Mouse (Mus musculus): ENCODE results near the gene Dad1. TPM values are rescaled to one million over a fixed set of nuclear protein-coding genes. Genes with fewer than 3 reads are reported as not detected.

The Dad1 gene
- polyA plus RNA-seq, 1 experiment = 309 TPM

DNA sequence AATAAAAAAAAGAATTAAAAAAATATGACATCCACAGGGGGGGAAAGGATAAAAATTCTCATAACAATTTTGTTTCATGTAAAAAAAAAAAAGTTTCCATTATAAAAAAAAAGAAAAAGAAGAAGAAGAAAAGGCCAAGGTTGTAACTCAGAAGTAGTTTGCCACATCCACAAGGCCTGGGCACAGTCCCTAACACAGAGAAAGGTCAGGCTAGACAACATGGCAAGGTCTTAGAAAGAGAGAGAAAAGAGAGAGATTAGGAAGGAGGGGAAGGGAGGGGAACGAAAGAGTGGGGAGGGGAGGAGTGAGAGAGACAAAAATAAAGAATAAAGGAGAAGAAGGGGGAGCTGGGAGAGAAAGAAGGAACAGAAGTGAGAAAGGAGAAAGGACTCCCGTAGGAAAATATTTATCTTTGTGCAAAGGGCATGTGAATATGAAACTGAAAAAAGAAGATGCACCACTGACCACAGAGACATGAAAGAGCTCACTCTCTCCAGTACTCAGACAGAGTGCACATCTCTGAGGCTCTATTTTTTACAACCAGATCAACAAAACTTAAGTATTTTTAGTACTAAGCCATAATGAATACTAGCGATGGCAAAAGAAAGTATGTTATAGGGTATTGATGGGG lies 18.2 kb upstream of the Dad1 start:
- Histone ChIP-seq H3K36me3 (ENCODE audit: control insufficient read depth, insufficient read depth, low read length) (no peaks in the 10 kb centered on the region; the same call in 1 of the 2 replicates), H3K27ac (ENCODE audit: insufficient read depth, low read length) (no peak overlapping the region), H3K4me3 (ENCODE audit: extremely low read depth, insufficient read depth, insufficient read length) (no peak overlapping the region), H3K27me3 (ENCODE audit: control insufficient read depth, insufficient read depth, low read length) (no peaks in the 10 kb centered on the region), H3K4me1 (ENCODE audit: control insufficient read depth, insufficient read depth, insufficient read length) (no peaks in the 10 kb centered on the region)
- WGBS = 68% methylated on average over 3 of the region's 3 CpGs
- TF ChIP-seq POLR2A (IDR thresholded peaks at IDR 0.05; ENCODE audit: low read depth, low read length) (no peak), CTCF (IDR thresholded peaks at IDR 0.05; ENCODE audit: extremely low read depth, insufficient read depth, insufficient read length, insufficient replicate concordance) (no peak)
- no peak for DNase-seq (ENCODE audit: low read depth in 1 of 2, low spot score in 2 of 2)

- no peaks in the 10 kb centered on the region for H3K4me1 ChIP-seq (ENCODE audit: control insufficient read depth, insufficient read depth, insufficient read length)
- DNase-seq (ENCODE audit: low read depth in 1 of 2, low spot score in 2 of 2) = no peak
- H3K4me3 ChIP-seq (ENCODE audit: extremely low read depth, insufficient read depth, insufficient read length) = no peak overlapping the region
- 95% methylated on average over 3 of the region's 3 CpGs for WGBS
- no peak for TF ChIP-seq POLR2A (IDR thresholded peaks at IDR 0.05; ENCODE audit: low read depth, low read length)
- TF ChIP-seq CTCF (IDR thresholded peaks at IDR 0.05; ENCODE audit: extremely low read depth, insufficient read depth, insufficient read length, insufficient replicate concordance) = no peak
- H3K27me3 ChIP-seq (ENCODE audit: control insufficient read depth, insufficient read depth, low read length) = no peaks in the 10 kb centered on the region
- H3K36me3 ChIP-seq (ENCODE audit: control insufficient read depth, insufficient read depth, low read length) = no peaks in the 10 kb centered on the region; the same call in 1 of the 2 replicates
- H3K27ac ChIP-seq (ENCODE audit: insufficient read depth, low read length) = no peak overlapping the region
Observed at GRCm38 (mm10) chr14:54270413-54270812, 16.5 kb upstream of the Dad1 start.

DNA sequence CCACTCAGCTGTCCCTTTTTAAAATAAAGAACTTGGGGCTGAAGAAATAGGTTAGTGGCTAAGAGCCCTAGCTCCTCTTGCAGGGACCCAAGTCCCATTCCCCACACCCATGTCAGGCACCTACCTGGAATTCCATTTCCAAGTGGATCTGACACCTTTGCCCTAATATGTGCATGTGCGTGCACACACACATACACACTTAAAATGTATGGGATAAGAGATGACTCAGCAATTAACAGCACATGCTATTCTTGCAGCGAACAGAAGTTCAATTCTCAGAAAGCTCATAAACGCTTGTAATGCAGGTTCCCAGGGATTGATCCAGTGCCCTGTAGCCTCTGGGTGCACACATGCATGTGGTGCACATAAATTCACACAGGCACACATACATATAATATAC lies 15.7 kb upstream of the Dad1 start:
- Histone ChIP-seq H3K4me3 (ENCODE audit: extremely low read depth, insufficient read depth, insufficient read length) (no peak overlapping the region), H3K36me3 (ENCODE audit: control insufficient read depth, insufficient read depth, low read length) (no peaks in the 10 kb centered on the region; the same call in 1 of the 2 replicates), H3K4me1 (ENCODE audit: control insufficient read depth, insufficient read depth, insufficient read length) (no peaks in the 10 kb centered on the region), H3K27ac (ENCODE audit: insufficient read depth, low read length) (no peak overlapping the region), H3K27me3 (ENCODE audit: control insufficient read depth, insufficient read depth, low read length) (no peaks in the 10 kb centered on the region)
- TF ChIP-seq CTCF (IDR thresholded peaks at IDR 0.05; ENCODE audit: extremely low read depth, insufficient read depth, insufficient read length, insufficient replicate concordance) = no peak
- DNase-seq (ENCODE audit: low read depth in 1 of 2, low spot score in 2 of 2) = no peak
- 91% methylated on average over 3 of the region's 3 CpGs for WGBS

GRCm38 (mm10) chr14:54267966-54268365 lies 14.1 kb upstream of the Dad1 start:
- H3K27ac ChIP-seq (ENCODE audit: insufficient read depth, low read length) = no peak overlapping the region
- H3K4me1 ChIP-seq (ENCODE audit: control insufficient read depth, insufficient read depth, insufficient read length) = no peaks in the 10 kb centered on the region
- no peak for TF ChIP-seq CTCF (IDR thresholded peaks at IDR 0.05; ENCODE audit: extremely low read depth, insufficient read depth, insufficient read length, insufficient replicate concordance)
- TF ChIP-seq POLR2A (IDR thresholded peaks at IDR 0.05; ENCODE audit: low read depth, low read length) = no peak
- no peaks in the 10 kb centered on the region for H3K27me3 ChIP-seq (ENCODE audit: control insufficient read depth, insufficient read depth, low read length)
- no peak overlapping the region for H3K4me3 ChIP-seq (ENCODE audit: extremely low read depth, insufficient read depth, insufficient read length)
- 90% methylated on average over 10 of the region's 10 CpGs for WGBS
- no peak for DNase-seq (ENCODE audit: low read depth in 1 of 2, low spot score in 2 of 2)
- no peaks in the 10 kb centered on the region; the same call in 1 of the 2 replicates for H3K36me3 ChIP-seq (ENCODE audit: control insufficient read depth, insufficient read depth, low read length)

- H3K4me3 ChIP-seq (ENCODE audit: extremely low read depth, insufficient read depth, insufficient read length) = no peak overlapping the region
- no peaks in the 10 kb centered on the region; the same call in 1 of the 2 replicates for H3K36me3 ChIP-seq (ENCODE audit: control insufficient read depth, insufficient read depth, low read length)
- no peak for DNase-seq (ENCODE audit: low read depth in 1 of 2, low spot score in 2 of 2)
- 93% methylated on average over 6 of the region's 6 CpGs for WGBS
- H3K27me3 ChIP-seq (ENCODE audit: control insufficient read depth, insufficient read depth, low read length) = no peaks in the 10 kb centered on the region
- H3K4me1 ChIP-seq (ENCODE audit: control insufficient read depth, insufficient read depth, insufficient read length) = no peaks in the 10 kb centered on the region
- TF ChIP-seq CTCF (IDR thresholded peaks at IDR 0.05; ENCODE audit: extremely low read depth, insufficient read depth, insufficient read length, insufficient replicate concordance) (no peak), POLR2A (IDR thresholded peaks at IDR 0.05; ENCODE audit: low read depth, low read length) (no peak)
- no peak overlapping the region for H3K27ac ChIP-seq (ENCODE audit: insufficient read depth, low read length)
Observed at GRCm38 (mm10) chr14:54265951-54266350, 12.0 kb upstream of the Dad1 start.

DNA sequence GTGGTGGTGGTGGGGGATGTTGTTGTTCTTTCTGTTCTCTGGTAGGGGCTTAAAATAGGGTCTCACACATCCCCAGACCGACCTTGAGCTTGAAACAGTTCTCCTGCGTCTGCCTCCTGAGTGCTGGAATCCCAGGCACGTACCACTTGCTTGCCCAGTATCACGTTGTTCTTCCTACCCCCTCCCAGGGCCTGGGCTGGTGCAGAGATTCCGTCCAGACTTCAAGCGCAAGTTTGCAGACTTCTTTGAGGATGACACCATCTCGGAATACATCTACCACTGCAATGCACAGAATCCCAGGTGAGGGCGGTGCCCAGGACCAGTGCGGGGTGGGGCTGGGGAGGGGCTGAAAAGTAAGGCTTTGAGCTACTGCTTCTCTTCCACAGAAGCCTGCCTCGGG lies 11.2 kb upstream of the Dad1 start:
- H3K27me3 ChIP-seq (ENCODE audit: control insufficient read depth, insufficient read depth, low read length) = no peaks in the 10 kb centered on the region
- no peak for TF ChIP-seq CTCF (IDR thresholded peaks at IDR 0.05; ENCODE audit: extremely low read depth, insufficient read depth, insufficient read length, insufficient replicate concordance)
- TF ChIP-seq POLR2A (IDR thresholded peaks at IDR 0.05; ENCODE audit: low read depth, low read length) = no peak
- 90% methylated on average over 10 of the region's 10 CpGs for WGBS
- no peak overlapping the region for H3K27ac ChIP-seq (ENCODE audit: insufficient read depth, low read length)
- H3K36me3 ChIP-seq (ENCODE audit: control insufficient read depth, insufficient read depth, low read length) = no peaks in the 10 kb centered on the region; the same call in 1 of the 2 replicates
- no peak overlapping the region for H3K4me3 ChIP-seq (ENCODE audit: extremely low read depth, insufficient read depth, insufficient read length)
- H3K4me1 ChIP-seq (ENCODE audit: control insufficient read depth, insufficient read depth, insufficient read length) = no peaks in the 10 kb centered on the region
- no peak for DNase-seq (ENCODE audit: low read depth in 1 of 2, low spot score in 2 of 2)

DNA sequence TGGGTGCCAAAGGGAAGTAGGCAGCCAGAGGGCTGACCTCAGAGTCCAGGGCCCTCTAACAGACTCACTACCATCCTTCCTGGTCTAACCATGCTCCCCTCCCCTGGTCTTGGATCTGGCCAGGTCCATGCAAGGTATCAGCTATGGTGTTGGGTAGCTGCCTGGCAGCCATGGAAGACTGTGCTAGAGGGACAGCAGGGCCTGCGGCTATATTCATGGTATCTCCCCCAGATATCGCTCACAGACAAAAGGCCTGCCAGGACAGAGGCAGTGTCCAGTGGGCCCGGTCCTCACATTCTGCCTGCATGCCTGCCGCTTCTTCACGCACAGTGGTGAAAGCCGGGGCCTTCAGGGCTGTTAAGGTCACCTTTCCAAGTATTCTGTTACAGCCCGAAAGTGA lies 10.3 kb upstream of the Dad1 start:
- no peaks in the 10 kb centered on the region for H3K27me3 ChIP-seq (ENCODE audit: control insufficient read depth, insufficient read depth, low read length)
- no peaks in the 10 kb centered on the region for H3K4me1 ChIP-seq (ENCODE audit: control insufficient read depth, insufficient read depth, insufficient read length)
- no peaks in the 10 kb centered on the region; the same call in 1 of the 2 replicates for H3K36me3 ChIP-seq (ENCODE audit: control insufficient read depth, insufficient read depth, low read length)
- WGBS = 95% methylated on average over 7 of the region's 7 CpGs
- DNase-seq (ENCODE audit: low read depth in 1 of 2, low spot score in 2 of 2) = no peak
- no peak overlapping the region for H3K27ac ChIP-seq (ENCODE audit: insufficient read depth, low read length)
- TF ChIP-seq POLR2A (IDR thresholded peaks at IDR 0.05; ENCODE audit: low read depth, low read length) = no peak
- TF ChIP-seq CTCF (IDR thresholded peaks at IDR 0.05; ENCODE audit: extremely low read depth, insufficient read depth, insufficient read length, insufficient replicate concordance) = no peak
- H3K4me3 ChIP-seq (ENCODE audit: extremely low read depth, insufficient read depth, insufficient read length) = no peak overlapping the region
